Mouse (Mus musculus) hindbrain, embryonic 16.5 days (tissue): ENCODE measurements around the gene Galnt4. TPM values are rescaled to one million over a fixed set of nuclear protein-coding genes. Genes with fewer than 3 reads are reported as not detected.
A peak's percentile ranks its signal among the peaks of the same experiment; 100 is the strongest.

Experiments
- ATAC-seq: fragments of 200-750 bp; cut with Nextera tagmentation; 2 replicates; pipeline ENCODE4 v1.8.0; 2017; ENCODE audit warnings: moderate TSS enrichment, moderate library complexity
- H3K27ac ChIP-seq: fragments of 300-500 bp; sonication (generic); 2 replicates; pipeline ENCODE4 v1.5.1; 2014; ENCODE audit warnings: low read depth, mild to moderate bottlenecking, control low read depth, low read length, moderate library complexity
- H3K27me3 ChIP-seq: fragments of 300-500 bp; sonication (generic); replicated peaks from 2 replicates; pipeline ENCODE4 v1.6.1; 2014; ENCODE audit warnings: low read length; ENCODE audit not compliant: control insufficient read depth, insufficient read depth
- H3K36me3 ChIP-seq: fragments of 300-500 bp; sonication (generic); 2 replicates; pipeline ENCODE4 v1.6.1; 2014; ENCODE audit warnings: mild to moderate bottlenecking, low read length, moderate library complexity, mixed read lengths; ENCODE audit not compliant: control insufficient read depth, insufficient read depth
- H3K4me1 ChIP-seq: fragments of 300-500 bp; sonication (generic); 2 replicates; pipeline ENCODE4 v1.6.1; 2014; ENCODE audit warnings: low read depth, low read length; ENCODE audit not compliant: control insufficient read depth, insufficient read depth
- H3K4me2 ChIP-seq: fragments of 300-500 bp; sonication (generic); 2 replicates; pipeline ENCODE4 v1.6.1; 2014; ENCODE audit warnings: mild to moderate bottlenecking, low read length, control low read depth, moderate library complexity
- H3K4me3 ChIP-seq: fragments of 300-500 bp; sonication (generic); 2 replicates; pipeline ENCODE4 v1.5.1; 2014; ENCODE audit warnings: mild to moderate bottlenecking, low read length, control low read depth, moderate library complexity
- H3K9ac ChIP-seq: fragments of 300-500 bp; sonication (generic); 2 replicates; pipeline ENCODE4 v1.6.1; 2014; ENCODE audit warnings: low read depth, mild to moderate bottlenecking, control low read depth, low read length, moderate library complexity
- H3K9me3 ChIP-seq: fragments of 300-500 bp; sonication (generic); 2 replicates; pipeline ENCODE4 v1.6.1; 2014; ENCODE audit warnings: mild to moderate bottlenecking, low read length, moderate library complexity; ENCODE audit not compliant: control insufficient read depth
- WGBS: fragments of 180-500 bp; shearing (Covaris S2); extraction: QIAGEN DNeasy Blood & Tissue Kit; methylation state at CpG from one replicate; pipeline ENCODE4 v1.1.7; 2014; 5-methylcytosine and 5-hydroxymethylcytosine counted together
- polyA plus RNA-seq: library from polyadenylated mRNA; unstranded; fragments of >200 nt; fragmentation: Nextera tagmentation; extraction: Ambion mirVana; gene quantifications from 2 replicates; pipeline ENCODE4 v1.2.1, GENCODE M21; 2015

The Galnt4 gene
- polyA plus RNA-seq, 1 experiment from 2014 or later = 2.9 TPM

DNA sequence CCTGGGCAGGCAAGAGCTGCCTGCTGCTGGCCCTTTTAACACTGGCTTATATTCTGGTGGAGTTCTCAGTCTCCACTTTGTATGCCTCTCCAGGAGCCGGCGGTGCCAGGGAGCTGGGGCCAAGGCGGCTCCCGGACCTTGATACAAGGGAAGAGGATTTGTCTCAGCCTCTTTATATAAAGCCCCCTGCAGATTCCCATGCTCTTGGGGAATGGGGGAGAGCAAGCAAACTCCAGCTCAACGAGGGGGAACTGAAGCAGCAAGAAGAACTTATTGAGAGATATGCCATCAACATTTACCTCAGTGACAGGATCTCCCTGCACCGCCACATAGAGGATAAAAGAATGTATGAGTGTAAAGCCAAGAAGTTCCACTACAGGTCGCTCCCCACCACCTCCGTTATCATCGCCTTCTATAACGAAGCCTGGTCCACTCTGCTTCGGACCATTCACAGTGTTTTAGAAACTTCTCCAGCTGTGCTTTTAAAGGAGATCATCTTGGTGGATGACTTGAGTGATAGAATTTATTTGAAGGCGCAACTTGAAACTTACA, 548 bp downstream of the Galnt4 start:
- no peak overlapping the region for H3K27ac ChIP-seq
- peaks cover 19% of the 10 kb centered on the region for H3K4me1 ChIP-seq
- ATAC-seq = peak; percentile 18
- peak overlapping the region; percentile 93 for H3K4me2 ChIP-seq
- peaks cover 12% of the 10 kb centered on the region for H3K36me3 ChIP-seq
- H3K27me3 ChIP-seq = no peaks in the 10 kb centered on the region
- H3K4me3 ChIP-seq = peak overlapping the region; percentile 58
- peak overlapping the region; percentile 73 for H3K9ac ChIP-seq
- H3K9me3 ChIP-seq = no peaks in the 10 kb centered on the region
- 33% methylated on average over 12 of the region's 12 CpGs for WGBS

DNA sequence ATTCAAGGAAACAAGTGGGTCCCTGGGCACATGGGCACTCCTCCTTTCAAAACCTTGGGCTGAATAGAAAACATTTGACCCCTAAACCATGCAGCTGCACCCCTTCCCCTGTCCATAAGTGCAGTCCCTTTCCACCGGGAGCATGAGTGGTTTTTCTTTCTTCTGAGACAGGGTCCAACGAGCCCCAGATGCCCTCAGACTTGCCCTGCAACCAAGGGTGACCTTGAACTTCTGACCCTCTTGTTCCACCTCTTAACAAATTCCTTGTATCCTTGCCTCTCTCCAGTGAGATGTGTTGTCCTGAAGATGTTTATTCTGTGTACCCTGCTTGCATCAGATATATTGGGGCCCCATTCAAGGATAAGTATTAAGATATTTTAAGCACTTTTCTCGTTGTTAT, 5.6 kb downstream of the Galnt4 start:
- Histone ChIP-seq H3K27me3 (no peaks in the 10 kb centered on the region), H3K9me3 (no peaks in the 10 kb centered on the region), H3K4me2 (no peak overlapping the region), H3K9ac (no peak overlapping the region), H3K27ac (no peak overlapping the region), H3K36me3 (peaks cover 12% of the 10 kb centered on the region), H3K4me3 (no peak overlapping the region), H3K4me1 (peaks cover 11% of the 10 kb centered on the region; the same call in 1 of the 2 replicates)
- no peak for ATAC-seq
- WGBS = 46% methylated on average over 3 of the region's 3 CpGs

DNA sequence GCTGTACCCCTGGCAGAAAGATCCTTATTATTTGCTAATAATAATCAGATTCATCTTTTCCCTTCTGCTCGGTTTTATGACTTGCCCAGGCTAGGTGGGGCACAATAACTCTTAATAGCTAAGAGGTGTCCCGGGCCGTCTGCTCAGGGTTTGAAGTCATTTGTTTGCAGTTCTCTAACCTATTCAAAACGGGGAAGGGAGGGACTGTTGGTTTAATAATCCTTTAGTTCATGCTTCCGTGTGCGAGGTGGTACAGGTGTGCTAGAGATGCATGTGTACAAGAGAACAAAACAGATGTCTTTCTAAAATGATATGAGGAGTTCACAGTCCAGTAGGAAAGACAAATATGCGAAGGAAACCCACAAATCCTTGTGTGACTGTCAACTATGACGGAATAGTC, 6.3 kb downstream of the Galnt4 start:
- 86% methylated on average over 8 of the region's 8 CpGs for WGBS

DNA sequence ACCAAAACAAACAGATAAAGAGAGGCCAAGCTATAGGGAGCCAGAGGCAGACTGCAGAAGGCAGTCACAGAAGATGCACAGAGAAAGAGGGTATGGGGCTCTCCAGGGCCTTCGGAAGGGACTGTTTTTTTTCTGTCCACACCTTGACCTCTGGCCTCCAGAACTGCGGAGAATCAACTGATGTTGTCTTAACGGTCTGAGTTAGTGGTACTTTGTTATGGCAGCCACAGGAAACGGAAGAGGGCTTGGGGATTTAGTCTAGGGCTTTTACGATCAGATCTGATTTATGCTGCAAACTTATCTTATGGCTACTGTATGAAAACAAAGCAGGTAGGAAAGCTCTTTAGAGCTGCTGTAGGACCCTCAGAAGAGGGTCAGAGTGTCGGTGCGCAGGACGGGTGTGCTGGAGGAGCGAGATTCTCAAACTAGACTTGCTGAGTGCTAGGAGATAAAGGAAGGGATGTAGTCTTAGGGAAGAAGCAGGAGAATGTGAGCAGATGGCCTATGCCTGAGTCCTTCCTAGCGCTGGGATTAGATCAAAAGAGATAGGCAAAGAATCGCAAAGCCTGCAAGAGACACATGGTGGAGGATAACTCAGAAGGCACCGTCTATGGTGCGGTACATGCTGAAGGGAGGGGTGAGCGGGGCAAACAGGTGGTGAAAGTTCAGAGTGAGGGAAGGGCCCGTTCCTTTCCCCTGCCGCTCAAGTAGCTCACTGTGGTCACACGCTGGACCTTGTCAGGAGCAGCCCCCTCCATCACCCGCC, 7.7 kb downstream of the Galnt4 start:
- WGBS = 62% methylated on average over 18 of the region's 18 CpGs

More for the DNA sequence above, 6.3 kb downstream of the Galnt4 start:
- no peak overlapping the region for H3K27ac ChIP-seq
- H3K27me3 ChIP-seq = no peaks in the 10 kb centered on the region
- H3K36me3 ChIP-seq = peaks cover 9% of the 10 kb centered on the region
- ATAC-seq = no peak
- no peak overlapping the region for H3K4me3 ChIP-seq
- H3K4me1 ChIP-seq = peaks cover 6% of the 10 kb centered on the region; the same call in 1 of the 2 replicates
- no peak overlapping the region for H3K9ac ChIP-seq
- no peaks in the 10 kb centered on the region for H3K9me3 ChIP-seq
- H3K4me2 ChIP-seq = no peak overlapping the region

DNA sequence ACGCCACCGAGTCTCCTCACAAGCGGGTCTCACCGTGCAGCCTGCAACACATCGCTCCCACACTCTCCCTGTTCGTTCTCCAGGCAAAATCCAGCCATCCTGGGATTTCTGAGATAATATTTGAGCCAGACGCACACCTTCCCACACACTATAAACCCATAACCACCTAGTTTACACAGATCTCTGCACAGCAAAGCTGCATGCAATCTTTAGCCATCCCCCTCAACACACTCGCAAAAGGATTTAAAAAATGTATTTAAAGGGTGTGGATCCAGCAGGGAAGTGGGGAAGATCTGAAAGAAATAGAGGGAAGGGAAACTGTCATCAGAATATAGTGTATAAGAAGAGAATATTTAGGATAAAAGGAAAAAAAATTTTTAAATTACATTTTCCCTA, 8.3 kb downstream of the Galnt4 start:
- no peak for ATAC-seq
- WGBS = 77% methylated on average over 8 of the region's 8 CpGs
- no peaks in the 10 kb centered on the region for H3K27me3 ChIP-seq

More for the DNA sequence above, 7.7 kb downstream of the Galnt4 start:
- no peak overlapping the region for H3K9ac ChIP-seq
- H3K9me3 ChIP-seq = no peaks in the 10 kb centered on the region
- H3K27ac ChIP-seq = no peak overlapping the region
- H3K27me3 ChIP-seq = no peaks in the 10 kb centered on the region
- H3K4me3 ChIP-seq = no peak overlapping the region
- H3K4me1 ChIP-seq = peaks cover 6% of the 10 kb centered on the region; the same call in 1 of the 2 replicates
- ATAC-seq = no peak
- no peaks in the 10 kb centered on the region for H3K36me3 ChIP-seq
- no peak overlapping the region for H3K4me2 ChIP-seq

DNA sequence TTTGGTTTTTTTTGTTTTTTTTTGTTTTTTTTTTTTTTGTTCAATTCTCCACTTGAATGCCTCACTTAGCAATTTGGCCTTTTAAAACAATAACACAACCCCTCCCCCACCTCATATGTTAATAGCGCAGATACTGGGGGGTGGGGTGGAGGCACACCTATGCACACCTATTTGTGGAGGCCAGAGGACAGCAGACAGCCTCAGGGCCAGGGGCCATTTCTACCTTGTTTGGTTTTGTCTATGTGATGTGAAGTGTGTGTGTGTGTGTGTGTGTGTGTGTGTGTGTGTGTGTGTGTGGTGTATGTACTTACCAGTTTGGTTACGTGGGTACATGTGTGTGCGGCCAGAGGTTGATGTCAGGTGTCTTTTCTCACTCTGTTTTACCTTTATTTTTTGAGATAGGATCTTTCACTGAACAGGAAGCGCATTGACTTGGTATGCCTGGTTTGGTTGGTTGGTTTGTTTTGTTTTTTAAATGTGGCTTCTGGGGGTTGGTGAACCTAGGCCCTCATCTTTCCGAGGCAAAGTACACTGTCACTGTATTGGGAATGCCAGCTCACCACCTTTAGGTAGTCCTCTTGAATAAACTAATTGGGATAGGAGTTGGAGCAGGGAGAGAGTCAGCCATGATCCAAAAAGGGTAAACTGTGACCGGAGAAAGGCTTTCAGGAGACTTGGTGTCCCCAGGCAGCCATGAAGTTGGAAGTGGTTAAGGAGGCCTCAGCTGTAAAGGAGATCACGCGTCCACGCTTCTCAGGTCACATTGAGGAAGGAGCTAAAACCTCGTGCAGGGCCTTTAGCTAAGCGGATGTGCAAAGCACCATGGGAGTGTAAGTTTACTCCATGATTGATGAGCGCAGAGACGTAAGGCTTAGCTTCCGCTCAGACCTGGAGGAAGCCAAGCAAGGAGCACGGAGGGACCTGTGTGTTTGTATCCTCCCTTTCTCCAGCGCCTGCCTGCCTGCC, 9.0 kb downstream of the Galnt4 start:
- no peak overlapping the region for H3K27ac ChIP-seq

More for the DNA sequence above, 8.3 kb downstream of the Galnt4 start:
- Histone ChIP-seq H3K9ac (no peak overlapping the region), H3K4me2 (no peak overlapping the region), H3K36me3 (no peaks in the 10 kb centered on the region), H3K27ac (no peak overlapping the region), H3K4me3 (no peak overlapping the region), H3K4me1 (peaks cover 5% of the 10 kb centered on the region; the same call in 1 of the 2 replicates), H3K9me3 (no peaks in the 10 kb centered on the region)

DNA sequence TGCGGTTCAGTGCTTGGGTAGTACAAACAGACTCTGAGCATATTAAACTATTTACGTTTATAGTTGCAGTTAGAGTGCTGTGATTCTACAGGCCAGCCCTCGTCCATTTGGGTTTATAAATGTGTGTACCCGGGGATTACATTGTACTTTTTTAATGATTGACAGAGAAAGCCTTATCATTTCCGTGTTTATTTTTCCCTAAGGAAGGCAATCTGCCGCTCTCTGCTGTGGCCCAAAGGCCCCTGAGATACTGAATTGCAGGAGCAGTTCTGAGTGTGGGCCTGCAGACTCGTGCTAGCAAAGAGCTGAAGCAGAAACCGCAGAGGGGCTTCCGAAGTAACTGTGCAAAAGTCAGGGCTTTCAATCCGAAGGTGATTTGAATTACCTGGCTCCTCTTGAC, 9.9 kb downstream of the Galnt4 start:
- 85% methylated on average over 10 of the region's 10 CpGs for WGBS

More for the DNA sequence above, 9.0 kb downstream of the Galnt4 start:
- H3K9me3 ChIP-seq = no peaks in the 10 kb centered on the region
- WGBS = 88% methylated on average over 16 of the region's 16 CpGs
- H3K36me3 ChIP-seq = no peaks in the 10 kb centered on the region
- 0 out of 2 replicates have a peak, but pooled peaks cover 3% of the 10 kb centered on the region for H3K4me1 ChIP-seq
- no peak overlapping the region for H3K4me3 ChIP-seq
- H3K9ac ChIP-seq = no peak overlapping the region
- no peaks in the 10 kb centered on the region for H3K27me3 ChIP-seq
- ATAC-seq = no peak
- no peak overlapping the region for H3K4me2 ChIP-seq

DNA sequence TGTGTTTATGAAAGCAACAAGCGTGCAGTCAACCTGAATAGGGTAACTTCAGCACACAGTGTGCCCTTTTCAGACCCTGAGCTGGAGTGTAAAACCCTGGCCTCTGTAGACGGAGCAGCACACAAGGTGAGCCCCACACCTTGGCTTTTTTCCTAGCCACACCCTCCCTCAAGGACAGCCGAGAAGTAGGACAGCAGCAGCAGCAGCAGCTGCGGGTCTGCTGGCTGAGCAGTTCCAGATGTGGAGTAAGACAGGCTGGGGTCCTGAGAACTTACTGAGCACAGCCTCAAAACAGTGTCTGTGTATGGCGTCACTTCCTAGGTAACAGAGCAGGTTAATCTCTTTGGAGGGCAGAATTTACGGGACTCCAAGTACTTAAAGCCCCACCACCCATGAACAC, 10.7 kb downstream of the Galnt4 start:
- H3K27me3 ChIP-seq = no peaks in the 10 kb centered on the region
- H3K9me3 ChIP-seq = no peaks in the 10 kb centered on the region
- no peak for ATAC-seq

More for the DNA sequence above, 9.9 kb downstream of the Galnt4 start:
- no peaks in the 10 kb centered on the region for H3K36me3 ChIP-seq
- H3K4me2 ChIP-seq = no peak overlapping the region
- no peaks in the 10 kb centered on the region for H3K9me3 ChIP-seq
- no peaks in the 10 kb centered on the region for H3K27me3 ChIP-seq
- no peak for ATAC-seq
- H3K9ac ChIP-seq = no peak overlapping the region
- no peak overlapping the region for H3K4me3 ChIP-seq
- H3K27ac ChIP-seq = no peak overlapping the region
- H3K4me1 ChIP-seq = no peaks in the 10 kb centered on the region

More for the DNA sequence above, 10.7 kb downstream of the Galnt4 start:
- 92% methylated on average over 6 of the region's 6 CpGs for WGBS
- Histone ChIP-seq H3K4me3 (no peak overlapping the region), H3K4me1 (no peaks in the 10 kb centered on the region), H3K36me3 (no peaks in the 10 kb centered on the region), H3K9ac (no peak overlapping the region), H3K4me2 (no peak overlapping the region), H3K27ac (no peak overlapping the region)
